Mouse (Mus musculus) ovary, postnatal 36 days (tissue): ENCODE measurements at regions not wholly inside any gene's neighbourhood (a gene's known extent, or its start where the extent isn't known, plus 50 kb on each side); places are given as distances from the start of the nearest gene placed in this dataset.

Experiments used
- DNase-seq: peaks from one replicate; pipeline ENCODE4 v3.0.0; 2022; ENCODE audit warnings: low spot score, mixed read lengths

DNA sequence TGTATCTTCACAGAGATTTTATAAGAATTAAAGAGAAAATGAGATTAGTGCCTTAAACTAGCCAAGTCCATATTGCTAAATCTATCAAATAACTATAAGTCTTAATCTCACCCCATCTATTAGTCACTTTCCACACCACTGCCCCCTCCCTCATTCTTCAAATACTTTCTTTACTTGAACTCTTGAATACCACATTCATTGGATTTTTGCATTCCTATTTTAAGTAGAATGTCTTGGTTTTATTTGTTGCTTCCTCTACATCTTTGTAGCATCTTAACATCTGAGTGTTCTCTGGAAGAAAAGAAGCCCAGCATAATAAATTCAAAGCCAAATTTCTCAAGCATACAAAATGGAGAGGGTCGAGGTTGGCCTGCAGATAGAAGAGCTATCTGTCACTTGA, 200.9 kb upstream of the Thbs1 start:
- no peak for DNase-seq

DNA sequence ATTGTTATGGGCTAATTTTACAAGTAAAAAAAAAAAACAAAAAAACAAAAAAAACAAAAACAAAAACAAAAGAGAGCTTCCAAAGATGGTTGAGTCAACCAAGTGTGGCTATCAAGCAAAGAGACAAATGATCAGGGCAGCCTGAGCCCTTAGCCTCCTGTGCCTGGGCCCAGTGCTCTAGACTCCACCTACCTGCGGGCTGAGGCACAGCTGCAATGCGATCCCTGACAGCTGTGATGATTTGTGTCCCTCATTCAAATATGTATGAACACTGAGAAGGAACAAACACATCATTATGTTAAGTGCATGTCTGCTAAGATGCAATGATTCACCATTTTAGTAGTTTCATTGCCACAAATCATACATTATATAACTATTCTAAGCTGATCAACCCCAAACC, 199.0 kb upstream of the Thbs1 start:
- DNase-seq = no peak

- DNase-seq = no peak
These were observed 197.8 kb upstream of the Thbs1 start for GRCm38 (mm10) chr2:117913846-117914245.

DNA sequence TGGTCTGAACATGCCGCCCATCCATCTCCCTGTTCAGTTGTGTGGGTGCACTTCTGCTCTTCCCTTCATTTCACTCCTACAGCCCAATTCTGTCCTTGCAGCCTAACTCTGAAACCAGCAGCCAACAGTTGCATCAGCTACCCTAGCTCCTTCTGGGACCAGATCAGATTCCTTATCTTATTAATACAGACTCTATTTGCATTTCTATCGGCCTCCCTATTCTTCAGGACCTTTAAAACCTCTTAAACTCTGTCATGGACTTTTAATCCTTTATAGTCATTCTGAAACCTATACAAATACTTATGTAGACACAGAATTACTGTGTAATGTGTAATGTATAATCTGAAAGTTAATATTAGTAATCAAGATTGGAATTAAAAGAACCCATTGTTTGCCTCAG, 195.9 kb upstream of the Thbs1 start:
- DNase-seq = no peak

DNA sequence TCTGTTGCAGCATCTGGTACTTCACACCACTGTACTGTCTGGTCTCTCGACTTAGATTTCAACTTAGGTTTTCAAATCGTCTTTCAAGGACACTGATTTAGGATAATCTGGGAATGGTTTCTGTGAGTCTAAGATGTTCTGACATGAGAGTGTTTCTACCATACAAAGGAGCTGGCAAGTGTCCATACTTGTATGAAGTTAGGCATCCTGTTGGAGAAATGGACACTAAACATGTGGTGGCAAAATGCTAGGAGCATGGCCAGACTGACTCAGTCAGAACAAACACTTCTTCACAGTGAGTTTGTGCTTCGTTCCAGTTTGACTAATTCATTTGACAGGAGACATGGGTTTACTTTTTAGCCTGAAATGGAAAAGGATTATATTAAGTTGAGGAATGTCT, 194.5 kb upstream of the Thbs1 start:
- DNase-seq = no peak

DNA sequence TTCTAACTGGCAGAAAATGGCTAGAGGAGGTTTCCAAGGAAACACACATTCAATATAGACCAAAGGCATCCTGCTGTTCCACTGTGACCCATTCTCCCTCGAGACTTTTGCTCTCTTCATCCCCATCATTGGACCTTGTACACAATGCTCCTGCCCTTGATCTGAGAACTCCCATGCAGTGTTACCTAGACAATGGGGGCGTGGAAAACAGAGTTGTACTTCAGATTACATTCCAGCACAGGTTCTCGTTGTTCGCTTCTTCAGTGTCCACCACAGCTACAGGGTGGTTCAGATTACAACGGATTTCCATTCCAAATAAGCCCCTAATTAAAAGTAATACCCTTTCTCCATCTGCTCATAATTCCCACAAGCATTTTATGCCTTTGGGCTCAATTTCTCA, 186.8 kb upstream of the Thbs1 start:
- DNase-seq = no peak

- DNase-seq = no peak
These were observed 186.3 kb upstream of the Thbs1 start for GRCm38 (mm10) chr2:117925412-117925811.

GRCm38 (mm10) chr2:117928062-117928461, 183.6 kb upstream of the Thbs1 start:
- DNase-seq = no peak

DNA sequence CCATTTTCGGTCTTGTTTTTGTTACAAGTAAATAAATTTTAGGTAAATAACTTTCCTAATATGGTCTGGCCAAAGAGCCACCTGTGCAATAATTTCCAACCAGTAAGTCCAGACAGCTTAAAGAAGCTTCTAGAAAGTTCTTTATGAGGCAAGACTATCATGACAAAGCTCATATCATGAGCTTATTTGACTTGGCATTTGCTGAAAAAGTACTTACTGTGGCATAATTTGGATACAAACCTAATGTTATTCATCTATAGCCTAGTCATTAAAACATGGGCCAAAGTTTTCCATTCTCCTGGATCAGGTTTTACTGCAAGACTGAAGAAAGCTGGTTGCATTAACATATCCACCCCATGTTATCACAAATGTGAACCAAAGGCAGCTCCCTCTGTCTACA, 182.1 kb upstream of the Thbs1 start:
- no peak for DNase-seq

DNA sequence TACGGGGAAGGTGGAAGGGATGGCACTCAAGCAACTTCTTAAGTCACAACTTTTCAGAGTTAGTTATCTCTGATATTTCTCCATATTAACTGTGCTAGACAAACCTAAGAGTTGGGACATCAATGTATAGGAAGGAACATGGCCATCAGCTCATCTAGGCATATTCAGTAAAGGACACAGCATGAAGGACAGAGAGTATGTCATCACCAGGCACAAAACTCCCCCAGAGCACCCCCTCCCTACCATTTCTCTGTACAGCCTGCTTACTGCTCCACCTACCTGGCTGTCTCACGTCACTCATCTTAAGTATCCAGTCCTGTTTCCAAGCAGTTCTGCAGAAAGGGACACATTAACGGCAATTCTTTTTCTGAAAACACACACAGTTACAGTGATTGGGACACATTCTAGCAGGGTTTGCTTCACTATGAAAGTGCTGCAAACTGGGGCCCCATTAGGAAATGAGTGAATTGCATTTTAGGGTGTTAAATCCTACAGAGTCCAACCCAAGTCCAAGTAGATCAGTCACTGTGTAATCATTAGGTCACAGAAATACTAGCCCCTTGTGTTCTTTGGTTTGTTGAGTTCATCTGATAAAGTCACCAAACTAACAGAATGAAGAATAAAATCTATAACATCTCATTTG, 180.7 kb upstream of the Thbs1 start:
- no peak for DNase-seq

GRCm38 (mm10) chr2:117936590-117936989, 175.1 kb upstream of the Thbs1 start:
- no peak for DNase-seq

DNA sequence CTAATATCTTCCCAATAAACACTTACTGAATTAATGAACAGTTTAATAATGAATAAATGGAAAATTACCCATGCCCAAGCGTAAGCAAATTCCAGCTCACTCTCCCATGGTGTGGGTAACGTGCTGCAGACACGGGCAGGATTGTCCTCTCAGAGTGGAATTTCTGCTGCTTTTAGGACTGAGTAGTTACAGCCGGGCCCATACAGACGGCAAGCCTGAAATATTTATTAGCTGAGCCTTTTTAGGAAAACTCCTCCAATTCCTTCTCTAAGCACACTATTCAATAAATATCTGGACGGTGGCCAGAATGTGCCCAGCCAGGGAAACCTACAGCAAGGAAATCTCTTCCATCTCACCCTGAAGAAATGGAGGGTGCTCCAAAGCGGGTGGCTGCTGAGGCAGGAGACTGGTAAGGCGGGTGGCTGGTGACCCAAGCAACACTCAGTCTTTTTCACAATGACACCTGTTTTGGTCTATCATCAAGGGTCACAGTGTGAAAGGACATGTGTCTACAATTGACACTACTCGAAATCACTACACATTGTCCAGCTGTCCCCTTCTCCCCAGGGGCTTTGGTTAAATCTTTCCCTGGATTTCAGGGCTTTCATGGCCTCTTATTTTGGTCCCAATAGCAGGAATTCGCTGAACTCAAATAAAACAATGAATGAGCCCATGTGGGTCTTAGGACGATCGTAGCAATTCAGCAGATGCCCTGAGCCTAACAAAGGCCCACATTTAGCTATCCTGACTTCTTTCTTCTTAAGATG, 173.2 kb upstream of the Thbs1 start:
- DNase-seq = no peak

- no peak for DNase-seq
These were observed 170.1 kb upstream of the Thbs1 start for GRCm38 (mm10) chr2:117941517-117942096.

- DNase-seq = no peak
These were observed 168.0 kb upstream of the Thbs1 start for GRCm38 (mm10) chr2:117943666-117944065.

DNA sequence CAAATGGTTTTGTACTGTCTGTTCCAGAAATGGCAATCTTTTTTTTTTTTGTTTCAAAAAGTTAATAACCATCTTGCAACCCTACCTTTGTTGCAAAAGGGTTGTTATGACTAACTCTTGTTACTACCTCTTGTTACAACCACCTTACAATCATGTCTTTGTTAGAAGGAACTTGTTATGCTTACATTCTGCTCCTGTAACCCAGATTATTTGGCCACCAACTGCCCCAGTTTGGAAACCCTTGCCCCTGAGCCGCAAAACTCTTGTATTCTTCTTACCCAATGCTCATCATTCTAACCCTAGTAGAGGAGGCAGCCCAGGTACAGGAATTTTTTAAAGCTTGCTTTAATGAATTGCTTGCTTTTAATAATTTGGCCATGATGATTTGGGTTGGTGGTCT, 167.4 kb upstream of the Thbs1 start:
- no peak for DNase-seq

DNA sequence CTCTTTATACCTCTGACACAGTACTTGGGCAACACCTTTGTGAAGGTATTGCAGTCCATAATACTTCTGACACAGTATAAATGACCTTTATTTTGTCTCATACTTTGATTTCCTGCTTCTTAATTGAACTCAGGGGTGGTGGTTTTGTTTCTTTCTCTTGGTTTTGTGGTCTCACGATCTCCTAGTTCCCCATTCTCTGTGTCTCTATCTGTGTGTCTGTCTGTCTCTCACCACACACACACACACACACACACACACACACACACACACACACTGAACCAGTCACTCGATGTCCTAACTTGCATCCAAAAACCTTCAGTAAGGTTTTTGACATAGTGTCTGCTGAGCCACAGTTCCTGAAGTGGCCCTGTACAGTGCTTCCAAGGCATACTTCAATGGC, 166.7 kb upstream of the Thbs1 start:
- no peak for DNase-seq

DNA sequence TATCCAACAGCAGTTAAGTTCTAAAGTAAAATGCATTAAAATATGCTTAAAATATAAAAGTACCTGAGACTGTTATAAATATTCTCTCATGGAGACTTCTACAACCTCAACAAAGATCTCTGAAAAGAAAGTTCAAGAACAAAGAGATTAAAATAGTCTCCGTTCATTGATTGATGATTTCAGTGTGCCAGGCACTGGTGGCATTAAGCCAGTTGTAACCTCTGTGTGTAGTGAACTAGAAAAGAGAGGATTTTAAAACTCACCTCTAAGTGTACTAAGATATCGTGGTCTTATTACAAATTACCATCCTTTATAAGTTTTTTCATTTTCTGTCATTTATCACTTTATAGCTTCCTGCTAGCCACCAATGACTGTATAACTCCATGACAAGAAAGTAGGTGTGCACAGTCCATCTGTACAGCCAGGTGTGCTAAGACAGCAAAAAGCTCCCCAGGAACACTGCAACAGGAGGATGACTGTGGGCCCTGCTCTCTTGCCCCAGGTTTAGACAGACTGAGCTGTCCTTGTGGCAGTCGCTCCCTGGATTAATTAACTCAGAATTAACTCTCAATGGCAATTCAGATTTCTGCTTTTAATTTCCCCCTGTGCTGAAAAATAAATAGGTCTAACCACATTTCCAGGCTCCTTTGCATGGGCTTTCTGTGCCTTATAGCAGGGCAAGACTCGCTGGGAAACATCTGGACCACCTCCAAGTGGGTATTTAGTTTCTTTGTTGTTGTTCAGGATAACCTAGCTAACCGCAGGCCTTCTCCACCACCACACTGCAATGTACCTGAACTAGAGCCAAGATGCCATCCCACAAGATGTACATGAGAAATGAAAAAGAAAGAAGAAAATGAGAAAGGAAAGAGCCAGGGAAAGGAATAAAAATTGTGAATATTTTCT, 161.0 kb upstream of the Thbs1 start:
- DNase-seq = no peak

GRCm38 (mm10) chr2:117951337-117951718, 160.3 kb upstream of the Thbs1 start:
- DNase-seq = no peak

- DNase-seq = no peak
These were observed 152.9 kb upstream of the Thbs1 start for GRCm38 (mm10) chr2:117958737-117959136.

DNA sequence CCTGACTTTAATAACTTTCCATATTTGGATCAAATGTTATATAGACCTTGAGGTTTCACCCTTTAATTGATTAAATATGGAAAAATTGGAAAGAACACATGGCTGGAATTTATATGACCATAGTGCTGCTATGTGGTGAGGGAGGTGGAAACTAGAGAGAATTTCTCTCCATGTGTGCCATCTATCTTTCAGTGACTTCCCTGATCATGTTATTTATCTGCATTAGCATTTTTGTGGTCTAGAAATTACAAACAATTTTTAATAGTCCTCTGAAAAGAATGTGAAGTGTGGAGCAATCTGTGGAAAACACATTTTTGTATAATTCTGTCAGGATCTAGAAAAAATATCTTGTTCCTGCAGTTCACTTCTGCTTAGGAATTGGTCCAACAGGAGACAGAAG, 152.2 kb upstream of the Thbs1 start:
- no peak for DNase-seq

DNA sequence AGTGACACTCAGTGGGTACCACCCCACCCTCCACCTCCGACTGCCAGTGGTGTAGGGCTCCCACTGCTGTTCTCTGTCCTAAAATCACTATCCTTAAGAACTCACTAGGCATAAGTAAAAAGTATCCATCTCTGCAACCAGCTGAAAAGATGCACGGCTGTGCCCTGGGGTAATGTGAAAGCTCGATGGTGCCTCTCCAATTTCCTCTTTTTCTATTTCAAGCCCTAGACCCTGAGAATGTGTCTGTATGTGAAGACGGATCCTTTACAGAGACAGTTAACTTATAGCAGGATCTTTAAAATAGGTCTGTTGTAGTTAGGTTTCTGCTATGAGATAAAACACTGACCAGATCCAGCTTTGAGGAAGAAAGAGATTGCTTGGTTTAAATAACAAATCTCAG, 149.1 kb upstream of the Thbs1 start:
- DNase-seq = no peak

DNA sequence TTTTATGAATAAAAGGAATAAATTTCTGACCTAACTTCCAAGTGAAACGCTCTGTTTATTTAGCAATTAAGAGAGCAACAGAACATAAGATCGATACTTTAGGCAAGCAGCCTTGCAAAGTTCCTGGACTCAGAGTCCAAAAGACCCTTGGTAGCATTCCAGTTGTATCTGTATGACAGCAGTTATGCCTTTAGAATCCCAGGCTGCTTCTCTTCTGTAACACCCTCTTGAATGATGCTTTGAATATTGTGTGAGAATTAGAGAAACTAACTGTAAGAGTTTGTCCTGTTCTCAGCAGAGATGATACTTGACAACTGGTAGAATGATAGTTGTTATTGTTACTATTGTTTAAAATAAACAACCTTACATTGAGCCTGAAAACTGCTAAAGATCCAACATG, 148.2 kb upstream of the Thbs1 start:
- no peak for DNase-seq

DNA sequence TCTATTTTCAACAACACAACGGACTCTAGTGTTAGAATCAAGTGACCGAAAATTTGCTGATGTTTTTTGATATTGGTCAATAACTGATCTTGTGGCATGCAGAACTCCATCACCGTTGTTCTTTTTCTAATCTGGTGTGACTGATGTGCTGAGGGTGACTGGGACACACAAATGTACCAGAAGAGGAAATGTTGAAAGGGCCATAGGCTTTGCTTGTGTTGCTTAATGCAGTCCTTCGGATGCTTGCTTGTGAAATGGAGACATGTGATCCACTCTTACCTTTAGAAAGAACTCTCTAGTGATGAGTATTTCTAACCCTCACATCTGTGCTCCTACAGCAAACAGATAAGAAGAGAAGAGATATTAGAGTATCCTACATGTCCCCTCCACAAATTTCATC, 145.9 kb upstream of the Thbs1 start:
- DNase-seq = no peak
